Mouse (Mus musculus) heart, postnatal 0 days (tissue): ENCODE measurements around the gene Klf5.

Experiments
- CTCF ChIP-seq: IDR thresholded peaks from 2 replicates; pipeline ENCODE4 v1.5.1; 2016; ENCODE audit warnings: antibody characterized with exemption, control low read depth, low read depth
- EP300 ChIP-seq: IDR thresholded peaks from 2 replicates; pipeline ENCODE4 v1.6.1; 2016; ENCODE audit warnings: antibody characterized with exemption, low read depth

DNA sequence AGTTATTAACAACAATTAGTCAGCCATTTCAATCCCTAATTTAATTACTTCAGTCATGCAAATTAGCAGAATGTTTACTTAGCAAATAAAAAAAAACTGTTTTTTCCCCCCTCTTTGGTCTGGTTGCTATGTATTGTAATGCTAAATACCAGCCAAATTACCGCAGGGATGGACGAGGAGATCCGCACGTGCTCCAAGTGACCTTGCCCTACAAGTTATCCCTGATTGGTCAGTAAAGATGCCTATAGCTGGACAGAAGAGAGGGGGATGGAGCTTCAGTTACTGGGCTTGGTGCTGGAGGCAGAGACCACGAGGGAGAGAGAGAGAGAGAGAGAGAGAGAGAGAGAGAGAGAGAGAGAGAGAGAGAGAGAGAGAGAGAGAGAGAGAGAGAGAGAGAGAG is 31.7 kb upstream of the Klf5 start:
- TF ChIP-seq CTCF (no peak), EP300 (no peak)
